Mouse (Mus musculus) erythroblast, embryonic 14.5 days (primary cell): Measurements from ENCODE around the gene Tmem191c.

Experiments used
- GATA1 ChIP-seq: IDR thresholded peaks from 2 replicates; pipeline ENCODE4 v1.6.1; 2012; ENCODE audit warnings: low read length, inconsistent platforms, mixed read lengths
- TAL1 ChIP-seq: IDR thresholded peaks from 3 replicates; pipeline ENCODE4 v1.6.1; 2012; ENCODE audit warnings: low read length, inconsistent platforms, mixed read lengths

DNA sequence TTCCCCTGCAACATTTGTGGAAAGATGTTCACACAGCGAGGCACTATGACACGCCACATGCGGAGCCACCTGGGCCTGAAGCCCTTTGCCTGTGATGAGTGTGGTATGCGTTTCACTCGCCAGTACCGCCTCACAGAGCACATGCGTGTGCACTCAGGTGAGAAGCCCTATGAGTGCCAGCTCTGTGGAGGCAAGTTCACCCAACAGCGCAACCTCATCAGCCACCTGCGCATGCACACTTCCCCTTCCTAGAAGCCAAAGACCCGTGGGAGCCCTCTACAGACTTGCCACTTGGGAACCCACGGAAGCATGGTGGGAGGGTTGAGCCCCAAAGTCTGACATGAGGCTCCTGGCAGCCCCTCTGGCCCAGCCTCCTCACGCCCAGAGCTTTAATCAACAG, 17.0 kb upstream of the Tmem191c start:
- TF ChIP-seq GATA1: no peak
- no peak for TF ChIP-seq TAL1
